Mouse (Mus musculus) midbrain, postnatal 0 days (tissue): ENCODE data around the gene Btbd16. TPM values are rescaled to one million over a fixed set of nuclear protein-coding genes. Genes with fewer than 3 reads are reported as not detected.
A peak's percentile ranks its signal among the peaks of the same experiment; 100 is the strongest.

Source experiments
- ATAC-seq: fragments of 200-750 bp; cut with Nextera tagmentation; 2 replicates; pipeline ENCODE4 v1.8.0; 2017; ENCODE audit warnings: moderate number of reproducible peaks, mild to moderate bottlenecking, moderate TSS enrichment, moderate library complexity; ENCODE audit not compliant: low FRiP score
- DNase-seq: peaks from one replicate; pipeline ENCODE4 v3.0.0-alpha.2; 2015; ENCODE audit warnings: low spot score
- H3K27ac ChIP-seq: fragments of 300-500 bp; sonication (generic); 2 replicates; pipeline ENCODE4 v1.5.1; 2014; ENCODE audit warnings: low read depth, mild to moderate bottlenecking, low read length, mixed read lengths
- H3K27me3 ChIP-seq: fragments of 300-500 bp; sonication (generic); 2 replicates; pipeline ENCODE4 v1.6.1; 2014; ENCODE audit warnings: low read length, control low read depth, mixed read lengths; ENCODE audit not compliant: insufficient read depth
- H3K36me3 ChIP-seq: fragments of 300-500 bp; sonication (generic); 2 replicates; pipeline ENCODE4 v1.6.1; 2014; ENCODE audit warnings: low read length, control low read depth, mixed read lengths; ENCODE audit not compliant: insufficient read depth
- H3K4me1 ChIP-seq: fragments of 300-500 bp; sonication (generic); 2 replicates; pipeline ENCODE4 v1.6.1; 2014; ENCODE audit warnings: mild to moderate bottlenecking, control low read depth, antibody characterized with exemption, low read length, mixed read lengths; ENCODE audit not compliant: insufficient read depth
- H3K4me2 ChIP-seq: fragments of 300-500 bp; sonication (generic); 2 replicates; pipeline ENCODE4 v1.6.1; 2014; ENCODE audit warnings: low read depth, mild to moderate bottlenecking, low read length, mixed read lengths; ENCODE audit not compliant: poor library complexity, severe bottlenecking
- H3K4me3 ChIP-seq: fragments of 300-500 bp; sonication (generic); 2 replicates; pipeline ENCODE4 v1.5.1; 2014; ENCODE audit warnings: low read depth, mild to moderate bottlenecking, low read length, moderate library complexity
- H3K9ac ChIP-seq: fragments of 300-500 bp; sonication (generic); replicated peaks from 2 replicates; pipeline ENCODE4 v1.6.1; 2014; ENCODE audit warnings: mild to moderate bottlenecking, low read length, moderate library complexity, mixed read lengths; ENCODE audit not compliant: poor library complexity, severe bottlenecking
- H3K9me3 ChIP-seq: fragments of 300-500 bp; sonication (generic); 2 replicates; pipeline ENCODE4 v1.6.1; 2016; ENCODE audit warnings: low read length, control low read depth
- CTCF ChIP-seq: IDR thresholded peaks from 2 replicates; pipeline ENCODE4 v1.5.1; 2016; ENCODE audit warnings: antibody characterized with exemption, mild to moderate bottlenecking
- WGBS: fragments of 180-500 bp; shearing (Covaris S2); extraction: QIAGEN DNeasy Blood & Tissue Kit; methylation state at CpG from one replicate; pipeline ENCODE4 v1.1.7; 2014; 5-methylcytosine and 5-hydroxymethylcytosine counted together
- polyA plus RNA-seq: library from polyadenylated mRNA; unstranded; fragments of >200 nt; fragmentation: Nextera tagmentation; extraction: Ambion mirVana; gene quantifications from 2 replicates; pipeline ENCODE4 v1.2.1, GENCODE M21; 2015
- total RNA-seq: library from RNA; depleted of rRNA; stranded (reverse); fragments of >200 nt; gene quantifications from 2 replicates; pipeline ENCODE4 v1.2.3, GENCODE M21; 2014; rRNA removed

Gene Btbd16
- total and polyA plus RNA-seq, 2 experiments from 2014 or later = 0.32 TPM; not detected in 1

GRCm38 (mm10) chr7:130862501-130862900, 88.6 kb downstream of the Btbd16 start:
- H3K27me3 ChIP-seq = no peaks in the 10 kb centered on the region
- TF ChIP-seq CTCF = no peak
- no peak overlapping the region for H3K9ac ChIP-seq
- no peaks in the 10 kb centered on the region for H3K36me3 ChIP-seq
- WGBS = 38% methylated on average over 1 of the region's 1 CpGs
- no peaks in the 10 kb centered on the region for H3K9me3 ChIP-seq
- no peak overlapping the region for H3K4me2 ChIP-seq
- H3K4me1 ChIP-seq = peaks cover 4% of the 10 kb centered on the region; the same call in 1 of the 2 replicates
- ATAC-seq = no peak
- DNase-seq = peak; percentile 13
- no peak overlapping the region for H3K4me3 ChIP-seq
- no peak overlapping the region for H3K27ac ChIP-seq

GRCm38 (mm10) chr7:130864711-130865110, 90.8 kb downstream of the Btbd16 start:
- TF ChIP-seq CTCF = no peak

DNA sequence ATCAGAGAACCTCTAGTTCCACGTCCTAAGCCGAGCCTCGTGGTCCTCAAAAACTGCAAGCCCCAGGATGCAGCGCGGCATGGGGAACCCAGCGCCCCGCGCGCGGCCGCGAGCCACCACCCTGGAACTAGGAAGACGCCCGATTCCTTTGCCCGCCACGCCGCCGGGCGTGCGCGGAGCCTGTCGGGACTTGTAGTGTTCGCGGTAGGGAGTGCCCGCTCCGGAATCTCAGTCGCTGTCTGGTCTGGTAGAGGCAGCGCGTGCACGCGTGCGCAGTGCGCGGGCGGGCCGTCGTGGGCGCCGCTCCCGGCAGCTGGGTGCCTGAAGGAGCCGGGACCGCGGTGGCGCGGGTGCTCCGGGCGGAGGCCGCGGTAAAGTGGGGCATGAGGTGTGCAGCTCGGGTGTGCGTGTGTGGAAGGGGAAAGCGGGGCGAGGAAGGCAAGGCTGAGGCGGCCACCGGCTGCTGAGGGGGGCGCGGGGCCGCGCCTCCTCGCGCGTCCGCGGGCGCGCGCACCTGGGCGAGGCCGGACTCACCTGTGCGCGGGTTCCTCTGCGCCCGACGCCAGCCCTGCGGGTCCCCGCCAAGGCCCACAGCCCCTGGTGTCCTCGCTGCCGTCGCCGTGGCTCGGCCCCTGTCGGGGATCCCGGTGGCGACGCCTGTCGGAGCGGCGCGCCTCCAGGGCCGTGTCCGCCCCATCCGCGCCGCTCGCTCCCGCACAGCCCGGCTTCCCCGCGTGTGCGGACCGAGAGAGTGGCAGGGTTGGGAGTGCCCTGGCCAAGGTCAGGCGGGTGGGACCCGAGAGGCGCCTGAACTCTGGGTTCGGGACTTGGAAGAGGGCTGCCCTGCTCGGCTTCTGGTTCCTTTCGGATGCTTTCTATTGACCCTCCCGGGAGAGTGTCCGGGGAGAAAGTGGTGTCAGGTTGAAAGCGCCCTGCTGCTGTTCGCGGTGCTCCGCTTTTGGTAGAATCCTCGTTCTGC, 92.0 kb downstream of the Btbd16 start, which contains the start of gene Plekha1:
Gene Plekha1, plus strand, starts transcription at position 144 of the 979 bp plus-strand sequence.
- WGBS = under 1% methylated on average over 91 of the region's 114 CpGs
- H3K9ac ChIP-seq = peak within 1 kb of the TSS; percentile 95
- peak within 1 kb of the TSS; percentile 89 for H3K4me3 ChIP-seq
- no peaks in the 10 kb centered on the region for H3K4me1 ChIP-seq
- H3K9me3 ChIP-seq = no peaks in the 10 kb centered on the region
- H3K27ac ChIP-seq = peak within 1 kb of the TSS; percentile 92
- peak; percentile 99 for DNase-seq
- H3K4me2 ChIP-seq = peak within 1 kb of the TSS; percentile 72
- H3K27me3 ChIP-seq = no peaks in the 10 kb centered on the region
- H3K36me3 ChIP-seq = no peaks in the 10 kb centered on the region
- 0 out of 2 replicates have a peak, but pooled peaks have one; percentile 23 for TF ChIP-seq CTCF
- peak; percentile 98 for ATAC-seq

More at GRCm38 (mm10) chr7:130864711-130865110, 90.8 kb downstream of the Btbd16 start:
- Histone ChIP-seq H3K36me3 (no peaks in the 10 kb centered on the region), H3K27ac (no peak overlapping the region), H3K4me1 (peaks cover 4% of the 10 kb centered on the region; the same call in 1 of the 2 replicates), H3K9me3 (no peaks in the 10 kb centered on the region), H3K27me3 (no peaks in the 10 kb centered on the region), H3K4me2 (no peak overlapping the region), H3K4me3 (no peak overlapping the region), H3K9ac (no peak overlapping the region)
- 80% methylated on average over 7 of the region's 7 CpGs for WGBS
- ATAC-seq (no peak), DNase-seq (no peak)

DNA sequence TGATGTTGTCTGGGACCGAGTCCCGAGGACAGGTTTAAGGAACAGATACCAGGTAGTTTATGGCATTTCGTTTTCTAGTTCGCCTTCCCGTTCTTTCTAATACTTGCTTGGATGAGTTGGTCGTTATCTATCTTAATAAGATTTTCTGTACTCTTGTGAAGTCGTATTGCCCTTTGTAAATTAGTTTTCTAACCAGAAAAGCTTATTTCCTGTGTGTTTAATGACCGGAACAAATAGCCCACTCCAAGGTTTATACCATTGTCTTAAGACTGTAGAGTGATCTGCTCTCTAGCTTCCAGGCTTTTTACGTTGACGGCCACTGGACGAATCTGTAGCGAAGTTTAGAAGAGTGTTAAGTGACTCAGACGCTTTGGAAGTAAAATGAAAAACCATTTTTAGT, 92.8 kb downstream of the Btbd16 start:
- DNase-seq = no peak
- H3K9me3 ChIP-seq = no peaks in the 10 kb centered on the region
- peak overlapping the region; percentile 72 for H3K4me2 ChIP-seq
- H3K27me3 ChIP-seq = no peaks in the 10 kb centered on the region
- ATAC-seq = no peak
- no peaks in the 10 kb centered on the region for H3K4me1 ChIP-seq
- no peaks in the 10 kb centered on the region for H3K36me3 ChIP-seq
- peak overlapping the region; percentile 95 for H3K9ac ChIP-seq
- H3K4me3 ChIP-seq = peak overlapping the region; percentile 89
- TF ChIP-seq CTCF = no peak
- peak overlapping the region; percentile 92; the same call in 1 of the 2 replicates for H3K27ac ChIP-seq
- 3% methylated on average over 13 of the region's 13 CpGs for WGBS

DNA sequence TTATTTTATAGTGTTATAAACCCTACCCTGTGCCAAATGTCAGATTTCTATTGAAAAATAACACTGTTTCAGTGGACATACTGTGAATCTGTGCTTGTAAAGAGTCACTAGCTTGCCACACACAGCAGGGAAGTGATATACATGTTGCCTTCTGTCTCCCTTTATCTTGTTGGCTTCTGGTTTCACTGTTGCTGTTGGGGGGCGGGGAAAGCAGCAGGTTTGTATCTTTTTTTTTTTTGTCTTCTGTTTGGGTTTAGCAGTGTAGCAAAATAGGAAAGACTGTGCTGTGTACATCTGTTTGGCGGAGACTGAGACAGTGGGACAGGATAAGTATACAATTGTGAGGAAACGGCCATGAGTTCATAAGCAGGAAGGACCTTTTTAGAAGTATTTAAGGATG, 93.4 kb downstream of the Btbd16 start:
- DNase-seq = no peak
- ATAC-seq = no peak
- Histone ChIP-seq H3K4me1 (no peaks in the 10 kb centered on the region), H3K9ac (no peak overlapping the region), H3K9me3 (no peaks in the 10 kb centered on the region), H3K27me3 (no peaks in the 10 kb centered on the region), H3K27ac (no peak overlapping the region), H3K4me3 (0 out of 2 replicates have a peak overlapping the region, but pooled peaks have one; percentile 8), H3K36me3 (no peaks in the 10 kb centered on the region), H3K4me2 (peak overlapping the region; percentile 72)
- no peak for TF ChIP-seq CTCF
- 55% methylated on average over 3 of the region's 3 CpGs for WGBS

Other genes starting within 250 kb of the Btbd16 start
- gene Nsmce4a, start 201.0 kb upstream of the Btbd16 start, total RNA-seq = 38.7 and 46.1 TPM in 2 replicates
- 67.7 and 67.9 TPM in 2 replicates for gene Nsmce4a, start 201.0 kb upstream of the Btbd16 start, polyA plus RNA-seq
- gene Tacc2, start 196.6 kb upstream of the Btbd16 start, total RNA-seq = 49.9 and 54.8 TPM in 2 replicates
- gene Tacc2, start 196.6 kb upstream of the Btbd16 start, polyA plus RNA-seq = 52.4 and 55.9 TPM in 2 replicates
- gene Plekha1, start 91.7 kb downstream of the Btbd16 start, total RNA-seq = 94.4 and 106 TPM in 2 replicates
- 46.8 and 51.7 TPM in 2 replicates for gene Plekha1, start 91.7 kb downstream of the Btbd16 start, polyA plus RNA-seq
- gene Htra1, start 162.0 kb downstream of the Btbd16 start, total RNA-seq = 23.5 and 31.8 TPM in 2 replicates
- gene Htra1, start 162.0 kb downstream of the Btbd16 start, polyA plus RNA-seq = 32.9 and 33.3 TPM in 2 replicates